Mouse (Mus musculus): ENCODE measurements around the gene Adgb.
"Not testable (repeated sequence)": the region's sequence is repeated elsewhere in the genome, so short reads cannot be mapped to it uniquely, and the experiment has no call there.

GRCm38 (mm10) chr10:10477429-10477828 lies 5.3 kb upstream of the Adgb start:
- TF ChIP-seq EP300 (optimal IDR thresholded peaks at IDR 0.05); CTCF (IDR thresholded peaks at IDR 0.05; ENCODE audit: low read depth): not testable (repeated sequence)
